Mouse (Mus musculus) lung, embryonic 15.5 days (tissue): ENCODE results near the gene Txndc5. TPM values are rescaled to one million over a fixed set of nuclear protein-coding genes. Genes with fewer than 3 reads are reported as not detected.

ENCODE experiments used
- ATAC-seq: fragments of 200-750 bp; cut with Nextera tagmentation; 2 replicates; pipeline ENCODE4 v1.8.0; 2017; ENCODE audit warnings: moderate number of reproducible peaks, borderline replicate concordance; ENCODE audit not compliant: low FRiP score, low TSS enrichment; ENCODE audit errors: extremely low read depth
- H3K27ac ChIP-seq: fragments of 300-500 bp; sonication (generic); 2 replicates; pipeline ENCODE4 v1.5.1; 2015; ENCODE audit warnings: moderate library complexity, mild to moderate bottlenecking, inconsistent platforms
- H3K27me3 ChIP-seq: fragments of 300-500 bp; sonication (generic); 2 replicates; pipeline ENCODE4 v1.6.1; 2015; ENCODE audit warnings: inconsistent platforms
- H3K36me3 ChIP-seq: fragments of 300-500 bp; sonication (generic); 2 replicates; pipeline ENCODE4 v1.6.1; 2015; ENCODE audit warnings: inconsistent platforms
- H3K4me1 ChIP-seq: fragments of 300-500 bp; sonication (generic); 2 replicates; pipeline ENCODE4 v1.6.1; 2015; ENCODE audit warnings: inconsistent platforms
- H3K4me2 ChIP-seq: fragments of 300-500 bp; sonication (generic); 2 replicates; pipeline ENCODE4 v1.6.1; 2015; ENCODE audit warnings: inconsistent platforms, mild to moderate bottlenecking, moderate library complexity
- H3K4me3 ChIP-seq: fragments of 300-500 bp; sonication (generic); 2 replicates; pipeline ENCODE4 v1.5.1; 2015; ENCODE audit warnings: mild to moderate bottlenecking, inconsistent platforms
- H3K9ac ChIP-seq: fragments of 300-500 bp; sonication (generic); 2 replicates; pipeline ENCODE4 v1.6.1; 2015; ENCODE audit warnings: inconsistent platforms
- H3K9me3 ChIP-seq: fragments of 300-500 bp; sonication (generic); 2 replicates; pipeline ENCODE4 v1.6.1; 2016; ENCODE audit warnings: inconsistent platforms
- WGBS: fragments of 180-500 bp; shearing (Covaris S2); methylation state at CpG from one replicate; pipeline ENCODE4 v1.1.7; 2015; 5-methylcytosine and 5-hydroxymethylcytosine counted together
- polyA plus RNA-seq: library from polyadenylated mRNA; unstranded; fragments of >200 nt; fragmentation: Nextera tagmentation; extraction: Ambion mirVana; gene quantifications from 2 replicates; pipeline ENCODE4 v1.2.1, GENCODE M21; 2015

Txndc5 gene
- polyA plus RNA-seq, 1 experiment from 2014 or later, result 263 TPM

DNA sequence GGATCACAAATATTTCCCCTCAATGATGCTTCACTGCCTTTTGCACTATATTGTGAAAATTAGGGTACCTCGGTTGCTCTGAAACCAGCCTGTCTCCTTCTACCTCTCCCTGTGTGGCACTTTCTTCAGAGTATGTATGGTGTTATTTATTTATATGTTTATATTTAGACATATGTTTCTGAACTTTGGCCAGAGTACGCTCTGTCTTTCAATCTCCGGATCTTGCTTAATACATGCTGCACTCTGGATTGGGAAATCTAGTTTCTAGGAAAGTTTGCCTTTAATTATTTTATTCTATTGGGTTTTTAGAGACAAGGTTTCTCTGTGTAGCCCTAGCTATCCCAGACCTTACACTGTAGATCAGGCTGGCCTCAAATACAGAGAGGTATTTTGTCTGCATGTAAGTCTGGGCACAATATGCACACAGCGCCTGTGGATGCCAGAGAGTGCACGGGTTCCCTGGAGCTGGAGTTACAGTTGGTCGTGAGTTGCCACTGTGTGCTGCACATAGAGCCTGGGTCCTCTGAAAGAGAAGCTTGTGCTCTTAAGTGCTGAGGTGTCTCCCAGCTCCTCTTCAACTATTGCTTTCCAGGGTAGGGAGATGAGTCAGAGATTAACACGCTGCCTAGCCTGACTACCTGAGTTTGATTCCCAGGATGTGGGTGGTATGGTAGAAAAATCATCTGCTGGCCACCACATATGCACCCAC lies 10.7 kb upstream of the Txndc5 start:
- no peak overlapping the region for H3K4me3 ChIP-seq
- no peak for ATAC-seq
- H3K9me3 ChIP-seq, result no peaks in the 10 kb centered on the region
- H3K27ac ChIP-seq, result no peak overlapping the region
- H3K36me3 ChIP-seq, result no peaks in the 10 kb centered on the region
- H3K4me2 ChIP-seq, result no peak overlapping the region
- WGBS, result 80% methylated on average over 7 of the region's 7 CpGs
- H3K4me1 ChIP-seq, result no peaks in the 10 kb centered on the region
- H3K9ac ChIP-seq, result no peak overlapping the region
- H3K27me3 ChIP-seq, result no peaks in the 10 kb centered on the region

DNA sequence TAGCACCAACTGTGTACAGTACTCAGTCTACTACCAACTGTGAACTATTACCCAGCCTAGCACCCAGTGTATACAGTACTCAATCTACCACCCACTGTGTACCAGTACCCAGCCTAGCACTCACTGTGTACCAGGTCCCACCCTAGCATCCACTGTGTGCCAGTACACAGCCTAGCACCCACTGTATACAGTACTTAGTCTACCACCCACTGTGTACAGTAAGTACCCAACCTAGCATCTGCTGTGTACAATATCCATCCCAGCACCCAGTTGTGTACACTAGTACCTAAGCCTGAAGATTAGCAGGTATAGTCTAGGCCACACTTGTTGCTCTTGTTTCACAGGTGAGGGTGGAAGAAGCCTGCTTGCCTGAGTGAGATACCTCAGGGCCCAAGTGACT lies 8.9 kb upstream of the Txndc5 start:
- H3K4me2 ChIP-seq, result no peak overlapping the region
- no peak overlapping the region for H3K9ac ChIP-seq
- H3K4me1 ChIP-seq, result 0 out of 2 replicates have a peak, but pooled peaks cover 3% of the 10 kb centered on the region
- no peaks in the 10 kb centered on the region for H3K9me3 ChIP-seq
- H3K27ac ChIP-seq, result no peak overlapping the region
- no peaks in the 10 kb centered on the region for H3K27me3 ChIP-seq
- ATAC-seq, result peak; percentile 19; the same call in 1 of the 2 replicates
- H3K36me3 ChIP-seq, result no peaks in the 10 kb centered on the region
- no peak overlapping the region for H3K4me3 ChIP-seq

DNA sequence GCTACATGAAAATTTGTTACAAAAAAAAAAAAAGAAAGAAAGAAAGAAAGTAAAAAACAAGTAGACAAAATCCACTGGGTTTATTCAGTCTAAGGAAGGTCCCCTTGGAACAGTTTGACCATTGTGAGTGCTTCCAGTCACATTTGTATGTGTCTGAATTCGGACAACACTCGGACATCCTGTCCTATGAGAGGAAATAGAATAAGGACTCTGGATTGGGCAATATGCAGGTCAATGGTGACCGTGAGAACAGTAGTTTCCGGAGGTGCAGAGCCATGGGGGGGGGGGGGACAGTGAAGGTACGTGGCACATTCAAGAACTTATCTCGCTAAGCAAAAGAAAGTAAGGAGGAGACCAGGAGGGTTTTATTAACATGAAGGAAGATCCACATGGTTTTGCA lies 6.1 kb upstream of the Txndc5 start:
- H3K36me3 ChIP-seq, result no peaks in the 10 kb centered on the region
- H3K4me1 ChIP-seq, result 0 out of 2 replicates have a peak, but pooled peaks cover 3% of the 10 kb centered on the region
- no peak overlapping the region for H3K27ac ChIP-seq
- no peak for ATAC-seq
- WGBS, result 58% methylated on average over 6 of the region's 6 CpGs
- no peak overlapping the region for H3K9ac ChIP-seq
- no peaks in the 10 kb centered on the region for H3K27me3 ChIP-seq
- H3K9me3 ChIP-seq, result no peaks in the 10 kb centered on the region
- H3K4me2 ChIP-seq, result no peak overlapping the region
- no peak overlapping the region for H3K4me3 ChIP-seq

DNA sequence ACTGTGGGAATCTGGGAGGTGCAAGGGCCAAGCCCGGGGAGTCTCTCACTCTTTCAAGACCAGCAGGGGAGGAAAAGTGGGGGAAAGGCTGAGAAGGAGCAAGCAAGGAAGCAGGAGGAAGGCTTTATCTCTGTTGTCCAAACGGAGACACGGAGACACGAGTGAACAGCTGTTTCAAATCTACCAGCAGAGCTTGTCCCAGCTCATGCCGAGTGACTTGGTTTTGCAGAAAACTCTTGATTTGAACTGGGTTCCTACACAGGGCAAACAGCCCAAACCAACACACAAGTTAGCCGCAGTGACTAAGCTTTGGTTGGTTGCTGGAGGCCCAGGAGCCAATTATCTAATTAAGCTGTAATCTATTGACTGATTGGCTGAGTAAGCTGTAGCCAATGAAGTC lies 5.4 kb upstream of the Txndc5 start:
- WGBS, result 13% methylated on average over 6 of the region's 6 CpGs
- no peak for ATAC-seq
- Histone ChIP-seq H3K4me2 (no peak overlapping the region), H3K4me3 (no peak overlapping the region), H3K4me1 (peaks cover 3% of the 10 kb centered on the region), H3K36me3 (no peaks in the 10 kb centered on the region), H3K9me3 (no peaks in the 10 kb centered on the region), H3K27me3 (no peaks in the 10 kb centered on the region), H3K27ac (no peak overlapping the region), H3K9ac (no peak overlapping the region)

DNA sequence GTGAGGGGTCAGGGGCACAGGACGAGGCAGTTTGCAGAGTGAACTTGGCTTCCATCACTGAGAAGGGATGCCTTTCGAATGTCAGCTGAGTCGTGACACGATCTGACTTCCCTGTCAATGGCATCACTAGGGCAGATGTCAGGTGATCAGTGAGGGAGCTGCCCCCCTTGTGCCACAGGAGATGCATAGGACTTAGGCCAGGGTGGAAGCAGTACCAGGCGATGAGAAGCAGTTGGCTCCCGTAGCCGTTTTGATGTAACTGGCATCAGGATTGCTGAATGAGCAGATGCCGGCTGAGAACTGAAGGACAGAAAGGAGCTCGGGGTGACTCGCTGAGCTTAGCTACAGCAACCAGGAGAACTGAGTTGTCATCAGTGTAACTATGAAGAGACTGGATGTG lies 4.8 kb upstream of the Txndc5 start:
- Histone ChIP-seq H3K27ac (no peak overlapping the region), H3K9ac (no peak overlapping the region), H3K36me3 (no peaks in the 10 kb centered on the region), H3K4me3 (no peak overlapping the region), H3K4me2 (no peak overlapping the region), H3K4me1 (peaks cover 9% of the 10 kb centered on the region), H3K9me3 (no peaks in the 10 kb centered on the region), H3K27me3 (no peaks in the 10 kb centered on the region)
- no peak for ATAC-seq
- 69% methylated on average over 10 of the region's 10 CpGs for WGBS

DNA sequence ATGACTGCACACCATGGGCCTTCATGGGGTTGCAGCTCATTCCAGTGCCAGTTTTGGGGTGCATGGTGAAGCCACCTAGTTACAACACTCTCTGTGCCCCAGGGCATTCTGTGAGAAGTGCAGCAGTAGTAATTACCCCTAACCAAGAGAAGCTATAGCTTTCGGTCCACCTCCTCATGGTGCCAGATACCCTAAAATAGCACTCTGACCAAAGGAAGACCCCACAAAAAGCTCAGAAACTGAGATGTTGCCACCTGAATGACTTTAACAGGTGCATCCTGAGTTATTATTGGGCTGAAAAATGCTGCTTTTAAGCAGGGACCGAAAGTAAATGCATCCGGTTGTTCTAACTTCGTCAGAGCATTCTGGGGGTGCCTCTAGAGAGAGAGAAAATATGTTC lies 2.9 kb upstream of the Txndc5 start:
- H3K9me3 ChIP-seq, result no peaks in the 10 kb centered on the region
- H3K4me1 ChIP-seq, result peaks cover 13% of the 10 kb centered on the region
- WGBS, result 89% methylated on average over 4 of the region's 4 CpGs
- no peak overlapping the region for H3K9ac ChIP-seq
- ATAC-seq, result no peak
- no peak overlapping the region for H3K4me2 ChIP-seq
- H3K36me3 ChIP-seq, result no peaks in the 10 kb centered on the region
- H3K27me3 ChIP-seq, result no peaks in the 10 kb centered on the region
- no peak overlapping the region for H3K27ac ChIP-seq
- no peak overlapping the region for H3K4me3 ChIP-seq

DNA sequence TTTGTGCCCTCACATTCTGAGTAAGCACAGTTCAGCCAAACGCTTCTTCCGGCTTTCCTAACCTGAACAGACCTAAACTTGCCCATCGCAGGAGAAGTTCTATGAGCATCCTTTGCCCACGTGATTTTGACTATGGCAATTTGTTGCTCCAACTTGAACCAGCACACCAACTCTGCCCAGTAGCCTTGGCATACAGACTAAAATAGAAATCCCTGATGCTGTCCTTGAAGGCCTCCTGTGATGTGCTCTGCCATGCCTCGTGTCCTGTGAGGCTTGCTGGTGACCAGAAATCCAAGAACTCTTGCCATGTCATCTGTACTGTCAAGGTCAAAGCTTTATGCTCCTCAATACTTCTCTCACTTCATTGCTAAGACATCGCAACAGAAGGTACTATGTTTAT lies 952 bp upstream of the Txndc5 start:
- Histone ChIP-seq H3K27ac (no peak overlapping the region), H3K4me2 (no peak overlapping the region), H3K9me3 (no peaks in the 10 kb centered on the region), H3K36me3 (no peaks in the 10 kb centered on the region), H3K4me1 (peaks cover 32% of the 10 kb centered on the region), H3K4me3 (no peak overlapping the region), H3K9ac (no peak overlapping the region), H3K27me3 (no peaks in the 10 kb centered on the region)
- no peak for ATAC-seq
- WGBS, result 92% methylated on average over 6 of the region's 6 CpGs

DNA sequence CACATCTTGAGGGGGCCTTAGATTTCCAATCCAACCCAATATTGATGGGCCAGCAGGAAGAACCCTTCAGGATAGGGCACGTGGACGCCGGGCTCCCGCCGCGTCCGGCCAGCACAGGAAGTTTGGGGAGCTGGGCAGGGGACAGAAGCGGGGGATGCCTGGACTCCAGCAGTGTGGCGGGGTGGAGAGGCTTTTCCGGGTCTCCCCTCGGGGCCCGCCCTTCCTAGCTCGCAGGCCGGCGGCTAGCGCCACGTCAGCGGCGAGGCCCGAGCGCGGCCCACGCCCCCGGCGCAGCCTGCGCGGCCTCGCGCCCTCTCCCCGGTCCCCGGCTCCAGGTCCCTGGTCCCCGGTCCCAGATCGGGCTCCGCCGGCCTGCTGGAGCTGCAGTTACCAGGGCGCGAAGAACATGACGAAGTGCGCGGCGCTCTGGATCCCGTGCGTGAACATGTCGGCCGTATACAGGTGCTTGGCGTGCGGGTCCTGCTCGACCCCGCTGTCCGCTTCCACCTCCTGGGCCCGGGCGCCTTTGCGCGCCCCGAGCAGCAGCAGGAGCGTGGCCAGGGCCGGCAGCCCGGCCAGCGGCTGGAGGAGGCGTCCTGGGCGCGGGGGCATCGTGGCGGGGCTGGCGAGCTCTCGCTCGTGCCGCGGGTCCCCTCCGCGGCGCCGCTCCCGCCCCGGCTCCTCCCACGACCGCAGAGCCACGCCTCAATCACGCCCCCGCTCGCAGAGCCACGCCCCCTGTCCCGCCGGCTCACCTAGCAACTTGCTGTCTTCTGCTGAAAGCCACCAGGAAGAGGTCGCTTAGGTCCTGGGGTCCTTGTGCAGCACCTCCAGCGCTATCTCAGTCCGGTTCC lies 600 bp downstream of the Txndc5 start:
- Histone ChIP-seq H3K4me3 (peak overlapping the region; percentile 96), H3K4me1 (peaks cover 39% of the 10 kb centered on the region), H3K4me2 (peak overlapping the region; percentile 85), H3K36me3 (peaks cover 4% of the 10 kb centered on the region), H3K27ac (peak overlapping the region; percentile 94), H3K9ac (peak overlapping the region; percentile 87), H3K27me3 (no peaks in the 10 kb centered on the region), H3K9me3 (no peaks in the 10 kb centered on the region)
- under 1% methylated on average over 64 of the region's 87 CpGs for WGBS
- peak; percentile 90 for ATAC-seq

DNA sequence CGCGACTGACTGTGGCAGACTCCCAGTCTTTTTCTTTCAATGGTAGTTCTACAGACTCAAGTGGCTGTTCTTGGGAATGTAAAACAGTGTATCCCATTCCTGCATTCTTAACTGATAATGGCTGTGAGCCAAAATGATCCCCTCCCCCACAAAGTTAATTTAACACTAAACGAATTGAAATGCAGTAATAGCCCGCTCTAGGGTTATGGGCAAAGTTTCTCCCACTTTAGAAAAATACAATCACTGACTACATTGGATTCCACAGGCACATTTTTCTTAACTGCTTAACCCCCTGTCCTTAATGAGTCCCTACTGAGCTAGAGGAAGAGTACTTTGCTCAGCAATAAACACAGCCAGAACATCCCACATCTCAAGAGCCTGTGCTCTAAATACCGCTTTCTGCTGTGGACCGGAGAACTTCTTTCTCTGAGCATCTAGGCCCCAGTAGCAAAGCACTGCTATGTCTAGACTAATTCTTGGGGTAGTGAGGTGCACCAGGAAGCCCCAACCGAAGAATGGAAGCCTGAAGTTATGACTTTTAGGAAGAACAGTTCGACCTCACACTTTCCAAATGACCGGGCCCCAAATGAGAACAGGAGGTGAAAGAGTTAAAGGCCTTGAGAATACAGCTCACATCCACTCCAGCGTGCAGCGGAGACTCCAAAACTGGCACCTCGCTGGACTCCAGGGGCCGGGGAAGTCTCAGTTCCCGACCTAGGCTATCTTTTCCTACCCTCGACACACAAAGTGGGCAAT lies 1.4 kb downstream of the Txndc5 start:
- peaks cover 12% of the 10 kb centered on the region for H3K36me3 ChIP-seq
- H3K9ac ChIP-seq, result peak overlapping the region; percentile 87
- H3K27me3 ChIP-seq, result no peaks in the 10 kb centered on the region
- peak overlapping the region; percentile 96 for H3K4me3 ChIP-seq
- 5% methylated on average over 15 of the region's 15 CpGs for WGBS
- peak overlapping the region; percentile 85 for H3K4me2 ChIP-seq
- H3K4me1 ChIP-seq, result peaks cover 47% of the 10 kb centered on the region
- H3K27ac ChIP-seq, result peak overlapping the region; percentile 94
- H3K9me3 ChIP-seq, result no peaks in the 10 kb centered on the region
- peak; percentile 15; the same call in 1 of the 2 replicates for ATAC-seq

DNA sequence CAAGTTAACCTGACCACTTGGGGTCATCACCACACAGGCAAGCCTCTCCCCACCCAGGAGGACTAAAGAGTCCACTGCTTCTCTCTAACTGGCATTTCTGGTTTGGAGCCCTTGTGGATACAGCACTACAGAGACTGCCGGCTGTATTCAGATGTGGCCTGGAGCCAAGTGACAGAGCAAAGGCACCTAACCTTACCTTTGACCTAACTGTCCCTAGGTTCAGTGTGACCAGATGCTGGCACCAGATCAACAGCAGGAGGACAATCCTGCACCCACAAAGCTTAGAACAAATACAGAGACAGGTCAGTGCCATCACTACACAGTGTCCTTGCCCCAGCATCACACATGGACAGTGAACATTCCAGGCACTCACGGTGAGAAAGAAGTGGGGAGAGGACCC lies 2.5 kb downstream of the Txndc5 start:
- H3K4me2 ChIP-seq, result peak overlapping the region; percentile 85
- H3K27me3 ChIP-seq, result no peaks in the 10 kb centered on the region
- ATAC-seq, result no peak
- 47% methylated on average over 2 of the region's 2 CpGs for WGBS
- H3K9me3 ChIP-seq, result no peaks in the 10 kb centered on the region
- H3K9ac ChIP-seq, result no peak overlapping the region
- peaks cover 19% of the 10 kb centered on the region for H3K36me3 ChIP-seq
- peaks cover 56% of the 10 kb centered on the region for H3K4me1 ChIP-seq
- no peak overlapping the region for H3K27ac ChIP-seq
- H3K4me3 ChIP-seq, result peak overlapping the region; percentile 96

DNA sequence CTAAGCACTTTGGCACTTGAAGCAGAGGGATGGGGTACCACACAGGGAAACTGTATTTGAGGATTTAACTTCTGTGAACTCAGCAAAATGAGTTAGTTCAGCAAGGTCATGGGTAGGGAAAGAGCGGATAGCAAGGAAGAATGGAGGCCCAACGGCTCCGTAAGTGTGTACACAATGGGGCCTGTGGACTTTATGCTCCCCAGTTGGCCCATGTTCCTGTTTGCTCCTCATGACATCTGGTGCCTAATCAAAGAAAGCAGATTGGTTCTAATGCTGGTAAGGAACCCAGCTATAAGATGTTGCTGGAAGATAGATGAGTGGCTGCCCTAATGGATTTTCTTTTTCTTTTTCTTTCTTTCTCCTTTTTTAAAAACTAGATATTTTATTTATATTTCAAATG lies 3.4 kb downstream of the Txndc5 start:
- no peak overlapping the region for H3K4me2 ChIP-seq
- no peaks in the 10 kb centered on the region for H3K27me3 ChIP-seq
- no peak overlapping the region for H3K9ac ChIP-seq
- H3K4me3 ChIP-seq, result no peak overlapping the region
- no peaks in the 10 kb centered on the region for H3K9me3 ChIP-seq
- WGBS, result 56% methylated on average over 3 of the region's 3 CpGs
- peaks cover 19% of the 10 kb centered on the region for H3K36me3 ChIP-seq
- ATAC-seq, result no peak
- peaks cover 56% of the 10 kb centered on the region for H3K4me1 ChIP-seq
- peak overlapping the region; percentile 26; the same call in 1 of the 2 replicates for H3K27ac ChIP-seq
